Mouse (Mus musculus): ENCODE results near the gene Rbm20.

GRCm38 (mm10) chr19:53859593-53859992 is 182.5 kb downstream of the Rbm20 start:
- TF ChIP-seq CTCF (IDR thresholded peaks at IDR 0.05) (no peak), POLR2A (IDR thresholded peaks at IDR 0.05; ENCODE audit: insufficient read depth, low read depth, low read length) (no peak)

All from heart, adult 2 months (tissue).